Mouse (Mus musculus) embryonic fibroblast, embryonic 13.5 days (primary cell): ENCODE measurements at regions not wholly inside any gene's neighbourhood (a gene's known extent, or its start where the extent isn't known, plus 50 kb on each side); places are given as distances from the start of the nearest gene placed in this dataset.

Experiments
- CTCF ChIP-seq: IDR thresholded peaks from 2 replicates; pipeline ENCODE4 v1.5.1; 2011; ENCODE audit warnings: mild to moderate bottlenecking, control low read depth, low read length, moderate library complexity, borderline replicate concordance; ENCODE audit not compliant: insufficient read depth
- POLR2A ChIP-seq: IDR thresholded peaks from 2 replicates; pipeline ENCODE4 v1.6.1; 2011; ENCODE audit warnings: low read depth, mild to moderate bottlenecking, control low read depth, low read length, moderate library complexity

DNA sequence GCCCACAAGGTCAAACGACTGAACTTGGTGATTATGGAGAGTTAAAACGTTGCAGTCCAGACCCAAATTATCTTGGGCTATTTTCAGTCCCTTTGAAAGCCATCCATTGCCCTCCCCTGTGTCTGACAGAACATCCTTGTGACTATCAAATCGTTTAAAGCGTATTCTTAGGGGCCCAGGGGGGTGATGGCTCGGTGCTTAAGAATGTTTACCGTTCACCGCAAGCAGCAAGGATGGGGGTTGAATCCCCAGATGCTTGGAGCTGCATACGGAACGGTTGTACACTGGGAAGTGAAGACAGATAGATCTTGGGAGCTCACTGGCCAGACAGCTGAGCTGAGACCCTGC is 52.7 kb upstream of the Kcng1 start:
- TF ChIP-seq POLR2A (no peak), CTCF (no peak)
